Mouse (Mus musculus): Measurements from ENCODE around the gene Pigz. TPM values are rescaled to one million over a fixed set of nuclear protein-coding genes. Genes with fewer than 3 reads are reported as not detected.
A peak's percentile ranks its signal among the peaks of the same experiment; 100 is the strongest.

Gene Pigz
- total and polyA plus RNA-seq, 2 experiments from 2014 or later, result 2.9 to 4.1 TPM

DNA sequence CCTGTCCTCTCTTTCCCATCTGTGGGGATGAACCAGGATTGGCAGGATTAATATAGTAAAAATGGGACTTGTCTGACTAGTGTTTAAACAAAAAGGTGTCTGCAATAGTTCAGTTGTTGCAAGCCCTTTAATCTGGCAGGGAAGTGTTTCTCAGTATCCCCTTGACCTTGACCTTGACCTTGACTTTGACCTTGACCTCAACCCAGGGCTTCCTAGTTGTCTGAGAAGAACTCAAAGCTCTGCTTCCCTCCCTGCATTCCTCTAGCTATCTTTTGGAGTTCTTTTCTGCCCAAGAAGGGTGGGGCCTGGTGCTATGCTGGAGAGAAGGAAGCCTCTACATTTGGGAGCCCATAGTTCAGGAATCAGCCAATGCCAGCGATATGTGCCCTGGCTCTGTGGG lies 31.8 kb upstream of the Pigz start:
- Histone ChIP-seq H3K4me2 (ENCODE audit: low read depth) (no peak overlapping the region), H3K36me3 (ENCODE audit: insufficient read depth) (no peaks in the 10 kb centered on the region), H3K4me3 (ENCODE audit: low read depth, low read length) (no peak overlapping the region), H3K27ac (ENCODE audit: low read depth, low read length) (no peak overlapping the region), H3K27me3 (ENCODE audit: insufficient read depth, low read length) (no peaks in the 10 kb centered on the region), H3K4me1 (ENCODE audit: insufficient read depth) (peaks cover 16% of the 10 kb centered on the region), H3K9ac (no peak overlapping the region), H3K9me3 (ENCODE audit: low read length) (no peaks in the 10 kb centered on the region)
- ATAC-seq, result no peak
- DNase-seq, result no peak
- 78% methylated on average over 1 of the region's 1 CpGs for WGBS
- TF ChIP-seq CTCF (IDR thresholded peaks at IDR 0.05; ENCODE audit: low read depth), result no peak

DNA sequence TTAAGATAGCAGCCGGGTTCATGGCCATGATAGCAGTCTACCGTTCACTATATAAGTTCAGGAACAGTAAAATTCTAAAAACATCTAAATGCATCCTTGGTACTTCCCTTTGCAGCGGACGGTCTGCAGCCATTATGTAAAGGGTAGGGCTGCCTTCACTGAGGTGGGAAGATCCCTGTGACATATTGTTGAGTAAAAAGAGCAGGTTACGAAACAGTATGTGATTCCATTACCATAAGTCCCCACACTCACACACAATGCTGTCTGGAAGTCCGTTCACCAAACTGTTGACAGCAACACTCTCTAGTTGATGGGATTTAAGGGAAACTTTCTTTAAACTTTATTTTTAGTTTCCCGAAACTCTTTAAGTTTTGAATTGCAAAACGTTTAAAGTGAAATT lies 30.4 kb upstream of the Pigz start:
- H3K9me3 ChIP-seq (ENCODE audit: low read length), result no peaks in the 10 kb centered on the region
- no peak for TF ChIP-seq CTCF (IDR thresholded peaks at IDR 0.05; ENCODE audit: low read depth)
- H3K4me1 ChIP-seq (ENCODE audit: insufficient read depth), result peaks cover 3% of the 10 kb centered on the region; the same call in 1 of the 2 replicates
- H3K4me3 ChIP-seq (ENCODE audit: low read depth, low read length), result no peak overlapping the region
- DNase-seq, result no peak
- H3K27ac ChIP-seq (ENCODE audit: low read depth, low read length), result no peak overlapping the region
- no peak overlapping the region for H3K4me2 ChIP-seq (ENCODE audit: low read depth)
- no peaks in the 10 kb centered on the region for H3K27me3 ChIP-seq (ENCODE audit: insufficient read depth, low read length)
- no peak for ATAC-seq
- H3K9ac ChIP-seq, result no peak overlapping the region
- 89% methylated on average over 8 of the region's 8 CpGs for WGBS
- H3K36me3 ChIP-seq (ENCODE audit: insufficient read depth), result no peaks in the 10 kb centered on the region

DNA sequence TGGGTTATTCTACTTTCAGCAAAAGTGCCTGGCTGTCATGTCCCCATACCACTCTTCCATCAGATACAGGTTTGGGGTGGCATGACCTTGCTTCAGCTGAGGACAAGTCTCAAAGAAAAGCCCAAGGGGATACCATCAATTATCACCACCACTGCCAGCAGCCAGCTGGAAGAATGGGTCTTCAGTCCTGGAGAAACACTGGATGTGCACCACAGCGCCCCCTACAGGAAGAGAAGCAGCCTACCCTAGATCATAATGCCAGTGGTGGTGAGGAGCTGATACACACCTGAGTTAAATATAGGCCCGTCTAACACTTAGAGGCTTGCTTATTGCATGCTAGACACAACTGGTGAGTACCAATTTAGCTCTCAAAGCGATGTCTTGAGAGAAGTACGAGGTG lies 28.3 kb upstream of the Pigz start:
- Histone ChIP-seq H3K36me3 (ENCODE audit: insufficient read depth) (no peaks in the 10 kb centered on the region), H3K4me3 (ENCODE audit: low read depth, low read length) (no peak overlapping the region), H3K9me3 (ENCODE audit: low read length) (no peaks in the 10 kb centered on the region), H3K4me2 (ENCODE audit: low read depth) (no peak overlapping the region), H3K4me1 (ENCODE audit: insufficient read depth) (no peaks in the 10 kb centered on the region), H3K27me3 (ENCODE audit: insufficient read depth, low read length) (no peaks in the 10 kb centered on the region), H3K27ac (ENCODE audit: low read depth, low read length) (no peak overlapping the region), H3K9ac (no peak overlapping the region)
- ATAC-seq (no peak), DNase-seq (no peak)
- peak; percentile 48 for TF ChIP-seq CTCF (IDR thresholded peaks at IDR 0.05; ENCODE audit: low read depth)
- 80% methylated on average over 4 of the region's 4 CpGs for WGBS

DNA sequence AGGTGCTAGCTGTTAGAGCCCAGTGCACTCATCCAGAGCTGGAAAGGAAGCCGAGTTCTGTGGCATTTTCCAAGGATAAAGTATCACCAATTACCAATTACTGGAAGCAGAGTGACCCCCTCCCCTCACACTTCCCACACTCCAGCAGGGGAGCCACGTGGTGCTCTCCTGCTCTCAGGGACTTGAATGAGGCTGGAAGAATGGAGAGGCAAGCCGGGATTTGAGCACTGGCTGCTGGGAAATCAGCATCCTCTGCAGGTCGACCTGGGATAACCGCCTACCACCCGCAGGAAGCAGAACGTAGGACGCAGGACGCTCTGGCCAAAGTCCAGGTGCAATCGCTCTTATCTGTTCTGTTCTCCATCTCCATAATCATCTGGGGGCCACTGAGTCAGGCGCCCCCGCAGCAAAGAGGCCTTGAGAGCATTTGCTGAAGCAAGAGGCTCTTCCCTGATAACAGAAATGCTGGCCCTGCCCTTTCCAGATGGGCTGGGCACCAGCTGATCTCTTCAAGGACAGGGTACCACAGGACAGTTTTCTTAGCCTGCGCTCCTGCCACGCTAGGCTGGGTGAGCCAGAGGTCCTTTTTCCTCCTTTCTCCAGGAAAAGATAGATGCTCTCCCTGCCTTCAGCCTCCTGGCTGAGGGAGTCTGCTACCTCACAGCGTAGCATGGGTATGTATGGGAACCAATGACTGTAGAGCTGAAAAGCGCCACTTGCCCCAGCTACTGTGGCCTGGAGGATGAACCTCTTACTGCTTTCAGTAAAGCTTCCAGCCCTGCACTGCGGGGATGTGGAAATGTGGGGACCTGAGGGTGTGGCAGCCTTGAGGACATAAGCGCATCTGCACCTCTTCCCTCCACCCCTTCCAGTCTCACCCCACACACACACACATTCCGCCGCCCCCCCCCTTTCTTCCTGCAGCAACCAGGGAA lies 27.5 kb upstream of the Pigz start:
- Histone ChIP-seq H3K9ac (peak overlapping the region; percentile 6; the same call in 1 of the 2 replicates), H3K27ac (ENCODE audit: low read depth, low read length) (0 out of 2 replicates have a peak overlapping the region, but pooled peaks have one; percentile 2)
- peak; percentile 53 for ATAC-seq

DNA sequence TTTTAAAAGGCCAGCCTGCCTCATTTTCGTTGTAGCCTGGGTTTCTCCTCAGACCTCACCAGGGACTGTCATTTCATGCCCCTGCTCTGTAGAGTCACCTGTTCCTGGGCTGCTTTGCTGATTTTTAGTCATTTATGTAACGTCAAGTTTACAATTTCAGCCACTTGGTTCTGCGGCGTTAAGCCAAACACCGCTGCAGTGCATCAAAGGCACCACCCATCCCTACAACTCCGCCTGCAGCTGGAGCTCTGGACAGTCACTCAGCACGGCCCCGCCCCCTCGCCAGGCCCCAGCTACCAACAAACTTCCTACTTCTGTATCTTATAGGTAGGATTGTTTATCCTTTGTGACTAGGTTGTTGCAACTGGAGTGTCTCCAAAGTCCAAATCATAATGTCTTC lies 26.8 kb upstream of the Pigz start:
- 18% methylated on average over 9 of the region's 9 CpGs for WGBS
- 0 out of 2 replicates have a peak overlapping the region, but pooled peaks have one; percentile 6 for H3K9ac ChIP-seq
- ATAC-seq (no peak; the same call in 1 of the 2 replicates), DNase-seq (peak; percentile 9)
- H3K36me3 ChIP-seq (ENCODE audit: insufficient read depth), result no peaks in the 10 kb centered on the region
- H3K4me1 ChIP-seq (ENCODE audit: insufficient read depth), result no peaks in the 10 kb centered on the region
- H3K4me3 ChIP-seq (ENCODE audit: low read depth, low read length), result no peak overlapping the region
- H3K9me3 ChIP-seq (ENCODE audit: low read length), result no peaks in the 10 kb centered on the region
- no peak for TF ChIP-seq CTCF (IDR thresholded peaks at IDR 0.05; ENCODE audit: low read depth)
- 0 out of 2 replicates have a peak overlapping the region, but pooled peaks have one; percentile 2 for H3K27ac ChIP-seq (ENCODE audit: low read depth, low read length)
- H3K4me2 ChIP-seq (ENCODE audit: low read depth), result no peak overlapping the region; the same call in 1 of the 2 replicates
- no peaks in the 10 kb centered on the region for H3K27me3 ChIP-seq (ENCODE audit: insufficient read depth, low read length)

More for the DNA sequence above, 27.5 kb upstream of the Pigz start:
- H3K27me3 ChIP-seq (ENCODE audit: insufficient read depth, low read length), result no peaks in the 10 kb centered on the region
- WGBS, result 35% methylated on average over 20 of the region's 20 CpGs
- no peak for DNase-seq
- H3K36me3 ChIP-seq (ENCODE audit: insufficient read depth), result no peaks in the 10 kb centered on the region
- TF ChIP-seq CTCF (IDR thresholded peaks at IDR 0.05; ENCODE audit: low read depth), result no peak
- no peak overlapping the region for H3K4me3 ChIP-seq (ENCODE audit: low read depth, low read length)
- no peak overlapping the region; the same call in 1 of the 2 replicates for H3K4me2 ChIP-seq (ENCODE audit: low read depth)
- no peaks in the 10 kb centered on the region for H3K9me3 ChIP-seq (ENCODE audit: low read length)
- H3K4me1 ChIP-seq (ENCODE audit: insufficient read depth), result no peaks in the 10 kb centered on the region

DNA sequence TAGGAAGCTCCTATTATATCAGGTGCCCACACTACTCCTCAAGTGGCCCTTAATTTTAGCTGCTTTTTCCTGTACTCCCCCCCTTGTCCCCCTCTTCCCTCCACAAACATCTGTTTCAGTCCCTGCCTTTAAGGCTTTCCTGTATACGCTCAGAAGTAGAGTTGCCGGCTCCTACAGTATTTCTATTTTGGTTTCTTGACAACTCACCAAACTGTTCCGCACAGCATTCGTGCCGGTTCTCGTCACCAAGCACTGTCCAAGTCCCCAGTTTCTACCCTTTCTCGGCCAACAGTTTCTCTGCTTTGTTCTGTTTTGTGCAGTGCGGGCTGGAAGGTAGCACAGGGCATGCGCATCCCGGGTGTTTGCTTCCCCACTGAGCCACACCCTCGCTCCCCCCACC lies 24.7 kb upstream of the Pigz start:
- Histone ChIP-seq H3K9ac (no peak overlapping the region), H3K27ac (ENCODE audit: low read depth, low read length) (no peak overlapping the region), H3K4me2 (ENCODE audit: low read depth) (no peak overlapping the region), H3K4me1 (ENCODE audit: insufficient read depth) (no peaks in the 10 kb centered on the region), H3K27me3 (ENCODE audit: insufficient read depth, low read length) (no peaks in the 10 kb centered on the region), H3K4me3 (ENCODE audit: low read depth, low read length) (no peak overlapping the region), H3K36me3 (ENCODE audit: insufficient read depth) (no peaks in the 10 kb centered on the region), H3K9me3 (ENCODE audit: low read length) (no peaks in the 10 kb centered on the region)
- ATAC-seq, result no peak; the same call in 1 of the 2 replicates
- no peak for TF ChIP-seq CTCF (IDR thresholded peaks at IDR 0.05; ENCODE audit: low read depth)
- WGBS, result 64% methylated on average over 11 of the region's 11 CpGs
- DNase-seq, result peak; percentile 9

DNA sequence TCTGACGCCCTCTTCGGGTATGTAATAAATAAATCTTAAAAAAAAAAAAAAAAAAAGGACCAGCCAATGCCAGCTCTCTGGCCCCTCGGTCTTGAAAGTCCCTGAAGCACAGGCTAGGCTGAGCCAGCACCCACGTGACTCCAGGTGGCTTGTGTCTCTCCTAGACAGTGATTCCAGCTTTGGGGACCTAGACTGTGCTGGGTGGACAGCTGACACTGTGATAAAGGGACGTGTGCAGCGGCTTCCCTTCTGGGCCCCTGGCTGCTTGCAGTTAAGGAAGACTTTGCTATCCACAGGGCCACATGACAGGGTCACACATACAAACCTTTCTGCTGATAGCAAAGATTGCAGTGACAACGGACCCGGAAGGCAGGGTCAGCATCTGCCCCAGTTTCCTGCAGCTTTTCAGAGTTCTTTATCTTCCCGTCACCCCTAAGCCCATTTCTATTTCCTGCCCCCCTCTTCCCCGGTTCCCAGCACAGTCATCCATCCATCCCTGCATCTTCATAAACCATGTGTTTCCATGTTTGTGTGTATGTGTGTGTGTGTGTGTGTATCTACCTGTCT lies 23.3 kb upstream of the Pigz start:
- no peak for ATAC-seq
- no peak for DNase-seq
- Histone ChIP-seq H3K4me1 (ENCODE audit: insufficient read depth) (no peaks in the 10 kb centered on the region), H3K36me3 (ENCODE audit: insufficient read depth) (no peaks in the 10 kb centered on the region), H3K9ac (no peak overlapping the region), H3K27me3 (ENCODE audit: insufficient read depth, low read length) (no peaks in the 10 kb centered on the region), H3K4me3 (ENCODE audit: low read depth, low read length) (no peak overlapping the region), H3K27ac (ENCODE audit: low read depth, low read length) (no peak overlapping the region), H3K4me2 (ENCODE audit: low read depth) (no peak overlapping the region), H3K9me3 (ENCODE audit: low read length) (no peaks in the 10 kb centered on the region)
- TF ChIP-seq CTCF (IDR thresholded peaks at IDR 0.05; ENCODE audit: low read depth), result no peak
- WGBS, result 75% methylated on average over 10 of the region's 10 CpGs
